Mouse (Mus musculus) regulatory T cell (primary cell): ENCODE data around the gene Il12b.
"Not testable (repeated sequence)": the region's sequence is repeated elsewhere in the genome, so short reads cannot be mapped to it uniquely, and the experiment has no call there.

Experiments
- in situ Hi-C: fragments of 300-600 bp; cut with MboI, MseI; formaldehyde crosslinking; loops from one replicate; pipeline ENCODE4 v1.15.1; 2025; ENCODE audit warnings: high pct_unique_total_duplicates

Gene Il12b

GRCm38 (mm10) chr11:44408626-44409025 is 8.8 kb downstream of the Il12b start:
- in situ Hi-C loops = no loop called here

- in situ Hi-C loops = no loop called here
These were observed 10.6 kb downstream of the Il12b start for GRCm38 (mm10) chr11:44410413-44410812.

- in situ Hi-C loops = no loop called here
These were observed 12.4 kb downstream of the Il12b start for GRCm38 (mm10) chr11:44412276-44412675.

DNA sequence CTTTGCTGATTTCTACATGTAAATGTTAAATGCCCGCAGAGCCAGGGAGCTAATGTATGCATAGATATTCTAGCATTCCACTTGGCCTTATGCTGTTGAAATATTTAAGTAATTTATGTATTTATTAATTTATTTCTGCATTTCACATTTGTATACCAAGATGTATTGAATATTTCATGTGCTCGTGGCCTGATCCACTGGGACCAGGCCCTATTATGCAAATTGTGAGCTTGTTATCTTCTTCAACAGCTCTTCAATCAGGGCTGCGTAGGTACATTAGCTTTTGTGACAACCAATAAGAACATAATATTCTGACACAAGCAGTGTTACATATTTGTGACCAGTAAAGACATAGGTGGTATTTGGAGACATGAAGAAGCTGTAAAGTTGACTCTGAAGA is 13.5 kb downstream of the Il12b start:
- in situ Hi-C loops = no loop called here

DNA sequence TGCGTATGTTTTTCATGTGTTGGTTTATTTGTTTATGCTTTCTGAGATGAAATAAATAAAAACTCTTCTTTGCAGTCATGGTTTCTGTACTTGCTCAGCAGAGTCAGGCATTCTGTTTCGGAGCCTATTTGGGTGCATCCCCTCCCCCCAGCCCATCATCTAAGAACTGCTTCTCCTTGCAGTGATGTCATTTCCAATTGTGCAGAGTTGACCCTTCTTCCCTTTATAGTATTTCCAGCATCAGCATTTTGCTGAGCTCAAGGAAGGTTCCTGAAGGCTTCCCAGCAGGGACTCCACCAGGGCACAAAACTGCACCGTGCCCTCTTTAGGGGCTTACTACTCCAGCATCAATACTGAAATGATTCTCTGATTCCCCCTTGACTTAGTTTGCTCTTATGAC is 14.7 kb downstream of the Il12b start:
- in situ Hi-C loops = no loop called here

DNA sequence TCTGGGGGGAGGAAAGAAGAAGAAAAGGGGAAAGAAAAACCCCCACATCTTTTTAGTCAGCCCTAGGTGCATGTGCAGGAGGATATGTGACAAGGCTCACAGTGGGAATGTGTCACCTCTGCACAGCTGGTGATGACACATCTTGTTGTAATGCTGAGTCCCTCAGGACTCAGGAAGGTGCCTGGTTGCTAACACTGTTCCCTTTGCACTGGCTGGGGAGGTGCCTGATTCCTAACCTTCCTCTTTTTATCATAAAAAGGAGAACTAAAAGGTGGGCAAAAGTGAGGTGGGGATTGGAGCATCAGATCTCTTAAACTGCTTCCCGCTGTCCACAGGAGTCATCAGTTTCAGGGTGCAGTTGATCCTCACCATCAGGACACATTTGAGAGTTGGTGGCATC is 17.5 kb downstream of the Il12b start:
- in situ Hi-C loops = no loop called here

DNA sequence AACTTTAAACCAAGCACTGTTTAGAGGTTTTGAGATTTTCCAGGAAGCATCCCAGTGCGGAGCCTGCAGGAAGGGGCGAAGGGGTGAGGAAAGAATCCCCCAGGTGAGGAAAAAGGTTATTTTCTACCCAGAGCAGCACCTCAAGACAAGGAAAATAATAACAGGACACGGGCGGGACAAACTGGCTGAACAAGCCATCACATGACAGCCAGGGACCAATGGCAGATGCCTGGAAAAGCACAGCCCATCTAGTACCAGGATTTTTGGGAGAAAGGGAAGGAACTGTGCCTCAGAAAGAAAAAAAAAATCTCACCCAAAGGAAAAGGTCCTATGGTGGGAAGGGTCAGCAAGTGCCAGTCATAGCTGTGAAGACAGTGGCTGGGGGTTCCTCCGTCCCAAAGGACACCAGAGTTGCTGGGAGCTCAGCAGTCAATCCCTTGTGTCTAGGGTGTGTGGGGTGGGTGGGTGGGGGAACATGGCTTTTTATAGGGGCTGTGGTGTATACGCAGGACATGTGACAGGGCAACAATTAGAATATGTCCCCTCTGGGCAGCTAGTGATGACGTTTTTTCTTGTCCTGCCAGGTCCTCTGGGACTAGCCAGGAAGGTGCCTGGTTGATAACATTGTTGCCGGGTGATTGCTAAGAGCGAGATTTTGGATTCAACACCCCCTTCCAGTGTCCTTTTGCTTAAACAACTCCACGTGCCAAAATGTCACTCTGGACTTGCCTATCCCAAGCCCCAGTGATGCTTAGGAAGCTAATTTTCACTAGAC is 22.7 kb downstream of the Il12b start:
- in situ Hi-C loops = no loop called here

- in situ Hi-C loops = no loop called here
These were observed 23.4 kb downstream of the Il12b start for GRCm38 (mm10) chr11:44423261-44423660.

- in situ Hi-C loops = no loop called here
These were observed 24.1 kb downstream of the Il12b start for GRCm38 (mm10) chr11:44423955-44424354.

GRCm38 (mm10) chr11:44425006-44425405 is 25.1 kb downstream of the Il12b start:
- in situ Hi-C loops = no loop called here

DNA sequence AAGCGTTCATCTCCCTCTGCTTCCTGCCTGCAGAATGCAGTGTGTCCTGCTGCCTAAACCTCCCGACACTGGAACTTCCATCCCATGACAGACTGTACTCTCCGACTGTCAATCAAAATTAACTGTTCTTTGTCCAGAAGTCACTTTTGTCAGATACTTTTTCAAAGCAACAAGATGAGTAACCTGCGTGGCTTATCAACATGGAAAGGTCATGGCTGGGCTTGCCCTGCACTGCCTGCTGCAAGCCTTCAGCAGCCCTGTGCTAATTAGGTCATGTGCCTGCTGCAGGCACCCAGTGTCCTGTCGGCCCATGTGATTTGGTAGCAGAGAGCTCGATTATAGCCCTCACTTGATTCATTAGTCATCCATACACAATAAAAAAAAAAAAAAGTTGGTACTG is 25.8 kb downstream of the Il12b start:
- in situ Hi-C loops = no loop called here

GRCm38 (mm10) chr11:44427951-44428350 is 28.1 kb downstream of the Il12b start:
- in situ Hi-C loops = no loop called here

DNA sequence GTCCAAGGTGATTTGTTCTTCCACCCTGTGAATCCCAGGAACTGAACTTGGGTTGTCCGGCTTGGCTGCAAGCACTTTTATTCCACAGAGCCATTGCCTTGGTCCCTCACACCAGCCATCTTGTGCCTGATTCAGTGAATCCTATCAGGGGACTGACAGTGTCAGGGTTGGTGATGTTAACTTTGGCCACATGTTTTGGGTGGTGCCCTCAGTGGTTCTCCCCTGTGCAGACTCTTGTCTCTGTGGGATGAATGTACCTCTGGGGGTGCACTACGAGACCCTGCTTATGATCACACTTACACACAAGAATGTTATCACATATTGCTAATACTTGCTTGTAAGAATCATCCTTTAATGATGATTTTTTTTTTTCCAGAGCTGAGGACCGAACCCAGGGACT is 30.2 kb downstream of the Il12b start:
- in situ Hi-C loops = no loop called here

DNA sequence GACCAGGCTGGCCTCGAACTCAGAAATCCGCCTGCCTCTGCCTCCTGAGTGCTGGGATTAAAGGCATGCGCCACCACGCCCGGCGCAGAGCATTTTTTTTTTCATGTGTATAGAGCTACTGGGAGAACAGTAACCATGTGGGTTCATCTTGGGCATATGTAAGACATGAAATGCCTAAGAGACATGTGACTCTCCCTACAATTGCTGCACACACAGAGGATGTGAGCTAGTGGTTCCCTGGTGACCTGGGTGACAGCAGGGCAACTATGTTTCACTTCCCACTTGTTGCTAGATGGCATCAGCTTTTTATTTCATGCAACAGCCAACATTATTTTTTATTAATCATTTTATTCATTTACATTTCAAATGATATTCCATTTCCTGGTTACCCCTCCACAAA is 37.9 kb downstream of the Il12b start:
- in situ Hi-C loops = no loop called here

DNA sequence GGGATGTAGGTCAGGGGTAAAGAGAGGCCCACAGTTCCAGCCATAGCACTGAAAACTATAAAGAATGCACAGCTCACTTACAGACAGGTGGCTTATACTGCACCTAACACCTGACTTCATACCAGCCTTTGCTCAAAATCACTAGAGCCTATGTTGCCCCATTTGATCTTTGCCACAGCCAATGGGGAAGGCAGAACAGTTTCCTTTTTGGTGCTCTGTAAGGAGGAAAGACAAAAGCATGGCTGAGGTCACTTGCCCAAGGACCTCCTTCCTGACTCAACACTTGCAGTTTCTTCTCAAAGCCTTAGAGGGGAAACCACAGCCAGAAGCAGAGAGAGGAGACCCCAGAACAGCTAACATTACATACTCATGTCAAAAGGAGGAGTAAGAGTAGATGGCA is 51.2 kb downstream of the Il12b start:
- in situ Hi-C loops = no loop called here

DNA sequence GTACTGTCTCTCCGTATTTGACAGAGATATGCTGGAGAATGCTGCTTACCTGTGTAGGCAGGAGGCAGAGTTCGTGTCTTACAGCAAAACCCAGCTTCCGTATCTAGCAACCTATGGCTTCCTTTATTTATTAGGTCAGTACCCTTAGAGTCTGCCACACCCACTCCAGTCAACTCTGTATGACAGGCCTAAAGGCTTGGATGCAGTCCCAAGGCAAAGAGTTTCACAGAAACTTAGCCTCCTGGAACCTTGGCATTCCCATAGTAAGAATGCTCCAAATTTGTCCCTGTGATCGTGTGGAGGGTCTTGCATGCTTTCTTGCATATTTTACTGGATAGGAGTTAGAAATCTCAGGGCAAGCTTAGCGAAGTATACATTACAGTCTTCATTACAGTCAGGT is 52.2 kb downstream of the Il12b start:
- in situ Hi-C loops = not testable (repeated sequence)

DNA sequence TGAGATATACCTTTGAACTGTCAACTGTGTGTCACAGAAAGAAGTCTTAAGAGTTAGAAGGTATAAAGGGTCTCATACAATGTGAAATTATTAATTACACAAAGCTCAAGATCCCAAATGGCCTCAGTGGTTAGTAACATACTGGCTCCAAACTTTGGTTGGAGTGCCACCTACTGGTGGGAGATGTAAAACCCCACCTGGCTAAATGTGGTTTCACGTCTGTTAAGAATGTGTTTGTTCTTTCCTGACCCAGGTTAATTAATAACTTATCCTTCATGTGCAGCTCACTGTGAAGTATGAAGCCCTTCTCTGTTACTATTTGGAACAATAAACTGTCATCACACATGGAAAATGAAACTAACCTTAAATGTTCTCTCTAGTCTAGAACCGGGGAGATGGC is 53.6 kb downstream of the Il12b start:
- in situ Hi-C loops = no loop called here

DNA sequence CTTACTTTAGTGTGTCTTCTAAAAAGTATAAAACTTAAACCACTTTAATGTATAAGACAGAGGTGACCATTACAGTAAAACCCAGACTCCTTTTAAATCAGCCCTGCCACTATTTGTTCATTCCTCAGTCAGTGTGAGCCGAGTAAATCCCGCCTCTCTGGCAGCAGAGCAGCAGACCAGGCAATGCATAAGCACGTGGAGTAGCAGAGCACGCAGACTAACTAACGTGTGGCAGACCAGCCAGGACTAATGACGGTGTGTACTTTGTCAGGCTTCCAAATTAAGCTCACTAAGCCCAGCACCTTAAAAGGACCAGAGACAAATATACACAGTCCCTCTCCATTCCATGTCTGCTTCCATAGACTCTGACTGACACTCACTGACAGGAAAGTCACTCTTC is 61.6 kb downstream of the Il12b start:
- in situ Hi-C loops = no loop called here
